Mouse (Mus musculus): ENCODE results near the gene Rnf135.
"Not testable (repeated sequence)": the region's sequence is repeated elsewhere in the genome, so short reads cannot be mapped to it uniquely, and the experiment has no call there.

Rnf135 gene

DNA sequence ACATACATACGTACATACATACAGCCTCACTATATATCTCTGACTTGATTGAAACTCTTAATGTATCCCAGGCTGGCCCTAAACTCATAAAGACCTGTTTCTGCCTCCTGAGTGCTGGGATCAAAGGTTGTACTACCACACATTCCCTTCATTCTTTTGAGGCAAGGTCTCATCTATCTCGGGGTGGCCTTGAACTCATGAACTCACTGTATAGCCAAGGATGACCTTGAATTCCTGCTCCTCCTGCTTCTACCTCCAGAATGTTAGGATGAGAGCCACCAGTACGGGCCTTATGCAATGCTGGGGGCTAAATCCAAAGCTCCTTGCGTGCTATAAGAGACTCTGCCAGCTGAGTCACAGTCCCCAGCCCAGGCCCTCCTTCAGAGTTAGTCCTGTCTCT lies 22.6 kb upstream of the Rnf135 start:
- peak; percentile 66 for DNase-seq (ENCODE audit: low read depth, low spot score)

DNA sequence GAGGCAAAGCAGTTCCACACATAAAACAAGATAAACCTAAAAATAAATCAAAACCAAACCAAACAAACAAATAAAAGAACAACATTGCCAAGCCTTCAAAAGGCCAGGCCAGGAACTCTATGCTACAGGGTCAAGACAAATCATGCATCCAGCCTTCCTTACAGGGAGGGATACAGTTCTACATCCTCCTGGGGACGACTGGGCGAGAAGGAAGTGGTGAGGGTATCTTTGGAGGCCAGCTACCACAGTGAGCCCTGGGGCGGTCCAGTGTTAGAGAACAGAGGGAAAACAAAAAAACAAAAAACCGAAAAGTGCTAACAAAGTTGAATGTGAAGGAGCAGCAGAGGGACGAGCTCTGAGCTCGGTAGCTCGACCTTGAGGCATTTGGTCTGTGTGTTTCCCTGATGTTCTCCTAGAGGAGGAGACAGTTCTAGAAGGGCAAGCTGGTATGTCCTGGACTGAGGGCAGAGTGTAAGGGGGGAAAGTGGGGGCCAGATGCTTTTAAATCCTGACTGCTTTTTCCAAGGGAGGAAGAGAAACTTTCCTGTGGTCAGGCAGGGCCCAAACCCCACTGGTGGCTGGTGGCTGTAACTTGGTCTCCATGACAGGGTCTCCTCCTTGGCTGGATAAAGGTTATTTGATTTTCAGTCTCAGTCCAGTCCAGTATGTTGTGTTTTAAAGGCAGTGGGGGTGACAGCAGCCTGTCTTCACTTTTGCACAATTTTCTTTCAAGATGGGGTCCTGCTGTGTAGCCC lies 20.1 kb upstream of the Rnf135 start:
- no peak for DNase-seq (ENCODE audit: low read depth, low spot score)

DNA sequence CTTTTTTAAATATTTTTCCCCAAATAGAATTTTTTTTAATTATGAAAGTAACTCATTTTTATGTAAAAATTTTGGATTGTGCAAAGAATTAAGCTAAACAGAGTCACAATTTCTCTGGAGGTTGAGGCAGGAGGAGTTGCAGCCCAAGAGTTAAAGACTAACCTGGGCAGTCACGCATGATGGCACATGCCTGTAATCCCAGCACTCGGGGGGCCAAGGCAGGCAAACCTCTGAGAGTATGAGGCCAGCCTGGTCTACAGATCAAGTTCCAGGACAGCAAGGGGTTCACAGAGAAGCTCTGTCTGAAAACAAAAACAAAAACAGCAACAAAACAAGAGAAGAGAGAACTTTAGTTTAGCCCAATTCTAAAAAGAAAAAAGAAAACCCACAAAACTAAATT lies 19.4 kb upstream of the Rnf135 start:
- DNase-seq (ENCODE audit: low read depth, low spot score): no peak

DNA sequence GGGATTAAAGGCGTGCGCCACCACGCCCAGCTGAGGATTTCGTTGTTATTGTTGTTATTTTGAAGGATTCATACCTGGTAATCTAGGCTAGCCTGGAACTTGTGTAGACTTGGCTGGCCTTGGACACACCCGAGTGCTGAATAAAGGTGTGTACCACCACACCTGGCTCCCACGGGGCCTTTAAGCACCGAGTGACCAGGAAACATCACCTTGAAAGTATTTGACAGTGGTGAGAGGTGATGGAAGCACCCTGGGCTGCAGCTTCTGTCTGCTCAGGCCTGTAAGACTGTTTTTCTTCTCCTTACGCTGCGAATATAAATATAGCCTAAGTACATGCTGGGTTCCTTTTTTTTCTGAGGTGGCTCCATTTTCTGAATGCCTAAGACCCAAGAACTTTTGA lies 15.5 kb upstream of the Rnf135 start:
- peak; percentile 50 for DNase-seq (ENCODE audit: low read depth, low spot score)

DNA sequence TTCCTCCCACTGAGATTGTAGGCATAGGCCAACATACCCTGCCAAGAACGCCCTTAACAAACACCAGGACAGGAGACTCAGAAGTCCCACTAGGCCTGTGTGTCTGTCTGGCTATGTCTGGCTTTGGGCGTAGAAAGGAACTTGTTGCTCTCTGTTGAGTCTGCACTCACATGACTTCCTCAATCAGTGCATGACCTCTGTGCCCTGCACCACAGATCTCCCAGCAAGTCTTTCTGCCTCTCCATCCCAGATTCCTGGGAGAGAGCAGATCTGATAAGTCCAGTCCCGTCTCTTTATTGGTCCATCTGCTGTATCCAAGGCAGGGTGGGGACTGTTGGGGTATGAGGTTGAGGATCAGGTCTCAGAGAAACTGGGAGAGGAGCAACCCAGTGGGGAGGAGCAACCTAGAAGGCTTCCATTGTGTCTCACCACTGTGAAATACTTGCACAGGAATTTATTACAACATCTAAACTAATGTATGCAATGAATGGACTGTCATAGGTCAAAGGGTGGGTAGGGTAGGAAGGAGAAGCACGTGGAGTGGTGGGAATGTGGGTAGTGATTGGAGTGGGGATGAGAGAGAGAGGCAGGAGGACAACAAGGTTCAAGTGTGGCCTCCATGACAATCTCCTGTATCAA lies 14.9 kb upstream of the Rnf135 start:
- peak; percentile 76 for DNase-seq (ENCODE audit: low read depth, low spot score)

GRCm38 (mm10) chr11:80169629-80170028 lies 14.0 kb upstream of the Rnf135 start:
- no peak for DNase-seq (ENCODE audit: low read depth, low spot score)

DNA sequence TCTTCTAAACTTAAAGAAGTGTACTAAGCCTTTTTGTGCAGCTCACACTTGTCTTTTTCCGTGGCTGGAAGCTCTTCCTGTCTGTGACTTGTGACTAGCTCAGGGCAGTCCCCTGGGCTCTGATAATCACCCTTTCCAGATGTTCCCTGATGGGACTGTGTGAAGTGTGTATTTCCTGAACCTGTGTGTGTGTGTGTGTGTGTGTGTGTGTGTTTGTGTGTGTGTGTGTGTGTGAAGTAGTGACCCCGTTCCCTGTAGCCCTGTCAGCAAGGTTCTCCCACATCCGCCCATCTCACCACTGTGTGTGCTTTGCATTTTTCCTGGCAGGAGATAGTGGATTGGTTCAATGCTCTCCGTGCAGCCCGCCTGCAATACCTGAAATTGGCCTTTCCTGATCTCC lies 13.3 kb upstream of the Rnf135 start:
- DNase-seq (ENCODE audit: low read depth, low spot score): no peak

- DNase-seq (ENCODE audit: low read depth, low spot score): no peak
Observed at GRCm38 (mm10) chr11:80171884-80172283, 11.8 kb upstream of the Rnf135 start.

- peak; percentile 46 for DNase-seq (ENCODE audit: low read depth, low spot score)
Observed at GRCm38 (mm10) chr11:80173963-80174670, 9.5 kb upstream of the Rnf135 start.

- DNase-seq (ENCODE audit: low read depth, low spot score): peak; percentile 65
Observed at GRCm38 (mm10) chr11:80176911-80177895, 6.4 kb upstream of the Rnf135 start.

- peak; percentile 33 for DNase-seq (ENCODE audit: low read depth, low spot score)
Observed at GRCm38 (mm10) chr11:80178316-80178715, 5.3 kb upstream of the Rnf135 start.

- peak; percentile 66 for DNase-seq (ENCODE audit: low read depth, low spot score)
Observed at GRCm38 (mm10) chr11:80181021-80181749, 2.5 kb upstream of the Rnf135 start.

DNA sequence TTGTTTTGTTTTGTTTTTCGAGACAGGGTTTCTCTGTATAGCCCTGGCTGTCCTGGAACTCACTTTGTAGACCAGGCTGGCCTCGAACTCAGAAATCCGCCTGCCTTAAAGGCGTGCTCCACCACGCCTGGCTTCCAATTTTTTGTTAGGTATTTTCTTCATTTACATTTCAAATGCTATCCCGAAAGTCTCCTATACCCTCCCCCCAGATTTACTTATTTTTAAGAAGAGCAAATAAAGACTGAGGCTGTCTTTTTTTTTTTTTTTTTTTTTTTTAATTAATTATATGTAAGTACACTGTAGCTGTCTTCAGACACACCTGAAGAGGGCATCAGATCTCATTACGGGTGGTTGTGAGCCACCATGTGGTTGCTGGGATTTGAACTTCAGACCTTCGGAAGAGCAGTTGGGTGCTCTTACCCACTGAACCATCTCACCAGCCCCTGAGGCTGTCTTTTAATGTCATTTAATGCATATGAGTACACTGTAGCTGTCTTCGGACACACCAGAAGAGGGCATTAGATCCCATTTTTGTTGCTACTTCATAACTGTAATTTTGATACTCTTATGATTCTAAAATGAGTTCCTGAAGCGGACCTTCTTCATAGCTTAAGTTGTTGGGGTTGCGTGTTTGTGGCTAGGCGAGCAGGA lies 472 bp upstream of the Rnf135 start:
- not testable (repeated sequence) for DNase-seq (ENCODE audit: low read depth, low spot score)

DNA sequence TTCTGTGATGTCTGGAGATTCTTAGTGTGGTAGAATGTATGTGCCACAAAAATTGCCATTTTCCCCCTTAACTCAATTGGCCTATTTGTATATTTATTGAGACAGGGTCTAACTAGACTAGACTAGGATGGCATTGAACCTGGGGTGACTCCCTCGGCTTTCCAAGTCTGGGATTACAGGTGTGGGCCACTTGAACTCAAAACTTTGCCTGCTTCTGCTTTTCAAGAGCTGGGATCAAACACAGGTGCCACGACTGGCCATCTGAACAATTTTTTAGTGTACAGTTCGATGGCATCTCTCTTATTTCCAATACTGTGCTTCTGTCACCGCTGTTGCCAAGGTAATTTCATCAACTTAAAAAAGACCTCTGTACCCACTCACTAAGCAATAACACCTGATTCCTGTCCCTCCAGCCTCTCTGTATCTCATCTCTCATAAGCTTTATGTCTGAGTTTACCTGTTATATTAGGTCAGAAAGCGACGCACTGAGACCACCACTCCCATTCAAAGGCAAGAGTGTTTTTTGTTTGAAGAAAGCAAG lies 950 bp downstream of the Rnf135 start:
- peak; percentile 9 for DNase-seq (ENCODE audit: low read depth, low spot score)

GRCm38 (mm10) chr11:80185441-80185976 lies 1.9 kb downstream of the Rnf135 start:
- DNase-seq (ENCODE audit: low read depth, low spot score): peak; percentile 71

DNA sequence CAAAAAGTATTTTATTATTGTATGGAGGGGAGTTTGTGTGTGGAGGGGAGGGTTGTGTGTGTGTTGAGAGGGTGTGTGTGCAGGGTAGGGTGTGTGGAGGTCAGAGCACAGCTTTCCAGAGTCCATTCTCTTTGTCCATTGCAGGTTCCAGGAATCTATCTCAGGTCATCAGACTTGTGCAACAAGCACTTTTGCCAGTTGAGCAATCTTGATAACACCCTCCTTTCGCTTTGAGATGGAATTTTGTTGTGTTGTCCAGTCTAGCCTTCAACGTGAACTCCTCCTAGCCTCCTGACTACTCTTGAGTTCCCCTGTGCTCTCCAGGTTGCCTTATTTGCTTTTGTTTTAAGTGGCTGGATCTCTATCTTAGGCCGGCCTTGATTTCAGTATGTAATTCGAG lies 6.6 kb downstream of the Rnf135 start:
- DNase-seq (ENCODE audit: low read depth, low spot score): no peak

- peak; percentile 65 for DNase-seq (ENCODE audit: low read depth, low spot score)
Observed at GRCm38 (mm10) chr11:80193827-80194226, 10.2 kb downstream of the Rnf135 start.

- DNase-seq (ENCODE audit: low read depth, low spot score): no peak
Observed at GRCm38 (mm10) chr11:80196351-80196750, 12.7 kb downstream of the Rnf135 start.

- no peak for DNase-seq (ENCODE audit: low read depth, low spot score)
Observed at GRCm38 (mm10) chr11:80199316-80199715, 15.7 kb downstream of the Rnf135 start.

DNA sequence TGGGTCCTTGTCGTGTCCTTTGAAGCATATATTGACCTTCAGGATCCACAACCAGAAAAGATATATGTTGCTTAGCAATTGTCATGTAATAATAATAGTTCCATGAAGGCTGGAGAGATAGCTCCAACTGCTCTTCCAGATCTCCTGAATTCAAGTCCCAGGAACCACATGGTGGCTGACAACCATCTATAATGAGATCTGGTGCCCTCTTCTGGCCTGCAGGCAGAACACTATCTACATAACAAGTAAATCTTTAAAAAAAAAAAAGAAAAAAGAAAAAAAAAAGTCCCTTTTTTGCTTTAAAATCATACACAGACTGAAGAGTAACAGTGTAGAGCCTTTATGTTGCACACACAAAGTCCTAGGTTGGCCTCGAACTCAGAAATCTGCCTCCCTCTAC lies 16.1 kb downstream of the Rnf135 start:
- DNase-seq (ENCODE audit: low read depth, low spot score): peak; percentile 48
